Mouse (Mus musculus) spleen, adult 18-20 months (tissue): ENCODE data around the gene Csmd2.
"Not testable (repeated sequence)": the region's sequence is repeated elsewhere in the genome, so short reads cannot be mapped to it uniquely, and the experiment has no call there.

Source experiments
- DNase-seq, 2 experiments: peaks; one replicate each; pipeline ENCODE4 v3.0.0; 2022; ENCODE audit warnings: mixed read lengths in 2 of 2

Csmd2 gene

DNA sequence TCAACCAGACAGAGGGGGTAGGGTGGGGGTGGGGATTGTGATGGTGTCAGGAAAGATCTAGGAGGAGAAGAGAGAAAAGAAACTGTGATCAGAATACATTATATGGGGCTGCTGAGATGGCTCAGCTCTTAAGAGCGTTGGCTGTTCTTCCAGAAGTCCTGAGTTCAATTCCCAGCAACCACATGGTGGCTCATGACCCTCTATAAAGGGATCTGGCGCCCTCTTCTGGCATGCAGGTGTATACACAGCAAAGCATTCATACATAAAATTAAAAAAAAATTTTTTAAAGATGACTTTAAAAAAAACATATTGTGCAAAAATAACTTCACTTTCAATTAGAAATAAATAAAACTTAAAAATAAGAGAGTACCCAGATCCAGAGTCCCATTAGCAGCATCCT lies 555.7 kb downstream of the Csmd2 start:
- no peak for DNase-seq

DNA sequence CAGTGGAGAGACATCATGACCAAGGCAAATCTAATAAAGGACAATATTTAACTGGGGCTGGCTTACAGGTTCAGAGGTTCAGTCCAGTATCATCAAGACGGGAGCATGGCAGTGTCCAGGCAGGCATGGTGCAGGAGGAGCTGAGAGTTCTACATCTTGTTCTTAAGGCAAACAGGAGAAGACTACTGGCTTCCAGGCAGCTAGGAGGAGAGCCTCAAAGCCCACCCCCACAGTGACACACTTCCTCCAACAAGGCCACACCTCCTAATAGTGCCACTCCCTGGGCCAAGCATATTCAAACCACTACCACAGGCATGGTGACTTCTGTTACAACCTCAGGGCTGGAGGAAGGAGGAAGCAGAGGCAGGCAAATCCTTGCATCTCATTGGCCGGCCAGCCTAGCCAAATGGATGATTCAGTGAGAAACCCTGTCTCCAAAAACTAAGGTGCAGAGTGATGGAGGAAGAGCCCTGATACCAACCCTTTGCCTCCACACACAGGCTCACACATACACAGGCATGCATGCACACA lies 556.4 kb downstream of the Csmd2 start:
- DNase-seq: not testable (repeated sequence)

DNA sequence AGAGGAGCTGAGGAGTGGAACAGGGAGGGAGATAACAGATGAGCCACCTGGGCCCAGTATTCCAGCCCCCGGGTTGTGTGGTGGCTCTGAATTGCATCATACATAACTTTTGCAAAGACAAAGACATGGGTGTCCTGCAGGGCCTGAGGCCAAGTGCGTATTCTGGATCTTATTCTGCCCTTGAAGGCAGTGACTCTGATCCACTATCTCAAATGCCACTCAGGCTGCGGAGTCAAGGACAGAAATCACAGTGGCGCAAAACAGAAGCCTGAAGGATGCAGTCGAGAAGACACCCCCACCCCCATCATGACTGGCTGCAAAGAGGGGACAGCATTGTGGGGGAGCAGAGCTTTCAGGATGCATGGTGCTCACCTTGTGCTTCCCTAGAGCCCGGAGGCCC lies 563.1 kb downstream of the Csmd2 start:
- no peak for DNase-seq

DNA sequence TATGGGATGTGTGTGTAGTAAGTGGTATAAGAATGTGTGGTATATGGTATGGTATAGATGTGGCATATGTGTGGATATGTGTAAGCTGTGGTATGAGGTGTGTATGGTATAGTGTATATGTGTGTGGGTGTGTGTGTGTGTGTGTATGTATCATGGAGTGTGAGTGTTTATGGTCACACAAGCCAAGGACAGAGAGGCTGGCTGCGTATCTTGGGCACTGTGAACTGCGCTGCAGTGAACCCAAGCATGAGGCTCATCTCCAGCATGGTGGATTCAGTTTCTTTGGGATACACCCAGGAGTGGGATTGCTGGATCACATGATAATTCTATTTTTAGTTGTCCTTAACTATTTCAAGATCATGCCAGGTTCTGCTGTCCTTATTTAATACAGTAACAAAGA lies 566.5 kb downstream of the Csmd2 start:
- DNase-seq: no peak

DNA sequence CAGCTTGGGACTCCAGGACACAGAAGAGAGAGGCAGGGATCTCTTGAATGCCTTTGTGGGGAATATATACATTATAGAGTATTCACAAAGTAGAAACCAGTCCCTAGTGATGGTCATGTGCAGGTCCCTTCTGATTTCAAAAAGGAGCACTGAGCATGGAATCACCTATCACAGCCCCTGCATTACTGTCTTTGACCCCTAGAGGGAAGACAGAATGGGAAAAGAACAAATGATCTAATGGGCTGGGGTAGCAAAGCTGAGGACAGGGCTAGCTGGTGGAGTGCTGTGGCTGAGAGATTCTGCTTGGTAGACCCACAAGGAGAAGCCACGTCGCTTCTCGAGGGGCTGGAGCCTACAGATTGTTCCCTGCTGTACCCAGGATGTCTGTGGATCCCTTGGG lies 572.7 kb downstream of the Csmd2 start:
- DNase-seq: no peak

DNA sequence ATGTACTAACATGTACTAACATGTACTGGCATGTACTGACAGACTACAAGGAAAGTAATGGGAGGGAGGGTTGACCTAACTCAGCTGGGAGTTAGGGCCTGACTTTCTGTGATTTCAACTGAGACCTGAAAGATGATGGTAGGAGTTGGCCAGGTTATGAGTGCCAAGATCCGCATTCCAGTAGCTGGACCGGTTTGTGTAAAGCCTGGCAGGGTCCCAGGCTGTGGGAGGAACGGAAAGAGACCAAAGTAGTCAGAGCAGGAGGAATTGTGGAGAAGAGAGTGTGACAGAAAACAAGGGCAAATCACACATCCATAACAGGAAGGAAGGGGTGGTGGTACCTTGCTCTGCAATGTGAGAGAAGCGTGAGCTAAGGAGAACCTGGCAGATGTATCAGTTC lies 588.2 kb downstream of the Csmd2 start:
- DNase-seq: no peak

DNA sequence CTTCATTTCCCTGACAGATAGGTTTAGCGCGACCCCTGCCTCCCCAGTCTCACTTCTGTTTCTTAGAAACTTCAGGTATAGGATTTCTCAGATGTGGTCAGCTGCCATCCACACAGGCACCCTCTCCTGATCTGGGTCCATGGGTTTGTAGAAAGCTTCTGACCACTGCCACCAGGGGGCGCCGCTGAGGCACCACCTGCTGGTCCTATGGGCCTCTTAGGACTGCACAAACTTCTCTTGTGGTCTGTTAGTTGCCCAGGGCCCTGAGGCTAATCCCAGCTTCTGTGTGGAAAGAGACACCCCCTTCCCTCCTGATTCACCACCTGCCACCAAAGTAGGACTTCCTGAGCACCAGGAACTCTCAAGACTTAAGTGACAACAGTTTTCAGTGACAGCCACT lies 591.5 kb downstream of the Csmd2 start:
- DNase-seq: peak; percentile 45 to 72

DNA sequence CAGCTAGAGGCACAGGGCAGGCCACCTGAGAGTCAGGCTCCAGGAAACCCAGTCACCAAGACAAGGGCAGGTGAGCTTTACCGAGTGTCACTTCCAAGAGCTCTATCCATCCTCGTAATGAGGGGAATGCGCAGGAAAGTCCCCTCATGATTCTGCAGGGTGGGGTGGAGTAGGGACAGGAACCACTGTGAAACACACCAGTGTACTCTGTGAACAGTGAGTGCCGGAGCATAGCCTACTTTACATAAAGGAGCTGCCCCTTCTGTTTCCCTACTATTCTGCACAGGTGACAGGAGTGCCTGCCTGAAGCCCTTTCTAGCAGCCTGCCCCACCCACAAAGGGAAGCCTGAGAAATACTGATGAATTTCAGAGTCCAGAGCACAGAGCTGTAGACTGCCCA lies 605.6 kb downstream of the Csmd2 start:
- peak; percentile 27 to 44 for DNase-seq

DNA sequence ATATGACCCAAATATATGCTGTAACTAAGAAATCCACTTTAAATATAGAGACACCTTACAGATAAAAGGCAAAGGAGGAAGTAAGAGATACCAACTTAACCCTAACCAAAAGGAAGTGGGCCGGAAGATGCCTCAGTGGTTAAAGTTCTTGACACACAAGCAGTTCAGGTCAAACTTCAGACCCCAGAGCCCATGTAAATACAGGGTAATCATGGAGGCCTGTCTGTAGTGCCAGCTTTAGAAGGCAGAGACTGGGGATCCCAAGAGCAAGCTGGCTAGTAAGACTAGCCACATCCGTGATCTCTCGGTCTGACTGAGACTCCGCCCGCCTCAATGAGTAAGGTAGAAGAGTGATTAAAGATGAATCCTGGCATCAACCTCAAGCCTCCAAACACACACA lies 606.4 kb downstream of the Csmd2 start:
- no peak for DNase-seq

DNA sequence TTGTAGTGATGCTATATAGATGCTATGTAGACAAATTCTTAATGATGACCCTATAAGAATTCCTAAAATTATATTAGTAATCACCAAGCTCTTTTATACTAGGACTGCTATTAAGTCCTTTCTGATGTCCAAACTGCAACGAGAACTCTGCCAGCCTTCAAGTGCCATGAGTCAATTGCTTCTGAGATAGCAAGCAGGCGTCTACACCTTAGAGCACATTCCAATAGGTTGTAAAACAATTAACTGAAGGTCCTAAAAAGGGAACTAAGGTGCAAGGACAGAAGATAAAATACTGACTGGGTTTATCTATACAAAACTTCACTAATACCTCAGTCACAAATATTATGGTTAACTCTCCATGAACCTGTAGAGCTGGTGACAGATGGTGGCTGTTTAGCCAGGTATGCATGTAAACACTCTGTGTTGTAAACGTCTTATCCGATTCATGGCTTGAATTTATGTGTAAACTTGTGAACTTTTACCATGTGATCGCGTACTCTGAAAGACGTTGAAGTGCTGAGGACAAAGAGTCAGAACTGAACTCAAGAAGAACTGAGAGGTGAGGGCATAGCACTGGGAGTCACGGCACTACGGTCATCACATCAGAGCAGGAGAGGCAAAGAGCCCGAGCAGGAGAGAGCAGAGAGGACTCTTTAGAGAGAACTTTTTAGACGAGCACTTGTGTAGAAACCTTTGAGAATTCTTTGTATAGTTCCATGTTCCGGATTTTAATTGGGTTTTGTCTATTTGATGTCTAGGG lies 610.3 kb downstream of the Csmd2 start:
- no peak for DNase-seq

DNA sequence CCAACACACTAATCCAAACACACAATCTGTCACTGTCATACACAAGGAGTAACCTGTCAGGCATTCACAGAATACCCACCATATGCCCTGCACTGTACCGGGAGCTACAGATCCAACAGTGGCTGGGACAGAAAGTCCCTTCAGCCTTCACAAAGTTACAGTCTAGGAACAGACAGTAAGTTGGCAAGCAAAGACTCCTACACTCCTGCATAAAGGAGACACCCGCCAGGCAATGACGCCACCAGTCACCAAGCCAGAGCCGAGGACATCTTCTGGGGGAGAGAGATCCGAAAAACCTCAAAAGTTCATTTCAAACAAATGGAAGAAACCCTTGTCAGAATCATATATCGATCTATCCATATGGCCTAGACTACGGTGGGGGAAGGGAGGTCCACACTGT lies 618.9 kb downstream of the Csmd2 start:
- no peak for DNase-seq

DNA sequence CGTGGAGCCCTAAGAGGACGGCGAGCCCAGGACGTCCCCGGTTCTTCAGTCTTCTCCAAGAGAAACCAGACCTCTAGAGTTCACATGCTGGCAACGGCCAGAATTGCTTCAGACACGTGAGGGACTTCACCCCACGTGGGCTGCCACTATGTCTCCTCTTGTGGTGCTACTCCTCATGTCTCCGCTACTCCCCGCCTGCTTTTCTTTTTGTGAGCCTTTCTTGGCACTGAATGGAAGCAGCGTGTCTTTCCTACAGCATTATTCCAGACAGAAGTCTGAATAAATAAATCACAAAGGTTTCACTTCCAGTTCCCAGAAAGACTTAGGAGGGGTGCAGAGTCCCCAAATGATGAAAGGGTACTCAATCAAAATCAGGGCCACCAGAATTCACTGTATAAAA lies 620.0 kb downstream of the Csmd2 start:
- no peak for DNase-seq

DNA sequence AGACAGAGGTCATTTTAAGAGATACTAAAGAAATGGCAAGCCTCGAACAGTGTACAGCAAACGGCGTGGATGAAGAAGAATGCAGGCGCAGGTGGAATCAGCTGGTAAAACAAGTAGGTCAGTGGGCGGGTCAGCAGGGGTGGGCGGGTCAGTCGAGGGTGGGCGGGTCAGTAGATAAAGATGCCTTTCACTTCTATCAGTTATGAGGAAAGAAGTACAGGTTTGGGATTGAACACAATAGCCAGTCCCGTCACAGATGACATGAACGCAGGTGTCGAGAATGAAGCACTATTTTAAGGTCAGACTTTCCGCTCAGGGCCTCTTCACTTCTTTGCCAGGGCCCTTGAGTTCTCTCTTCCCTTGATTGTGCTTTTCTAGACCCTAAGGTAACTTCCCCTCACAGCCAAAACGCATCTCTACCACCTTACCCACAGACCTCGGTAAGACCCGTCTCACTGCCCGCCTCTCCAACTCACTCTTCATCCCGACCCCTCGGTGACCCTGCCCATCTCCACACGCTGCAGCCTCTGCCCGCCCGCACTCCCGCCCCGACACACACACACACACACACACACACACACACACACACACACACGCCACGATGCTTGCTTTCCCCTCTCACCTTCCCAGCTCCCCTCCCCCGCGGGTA lies 621.7 kb downstream of the Csmd2 start:
- no peak for DNase-seq

DNA sequence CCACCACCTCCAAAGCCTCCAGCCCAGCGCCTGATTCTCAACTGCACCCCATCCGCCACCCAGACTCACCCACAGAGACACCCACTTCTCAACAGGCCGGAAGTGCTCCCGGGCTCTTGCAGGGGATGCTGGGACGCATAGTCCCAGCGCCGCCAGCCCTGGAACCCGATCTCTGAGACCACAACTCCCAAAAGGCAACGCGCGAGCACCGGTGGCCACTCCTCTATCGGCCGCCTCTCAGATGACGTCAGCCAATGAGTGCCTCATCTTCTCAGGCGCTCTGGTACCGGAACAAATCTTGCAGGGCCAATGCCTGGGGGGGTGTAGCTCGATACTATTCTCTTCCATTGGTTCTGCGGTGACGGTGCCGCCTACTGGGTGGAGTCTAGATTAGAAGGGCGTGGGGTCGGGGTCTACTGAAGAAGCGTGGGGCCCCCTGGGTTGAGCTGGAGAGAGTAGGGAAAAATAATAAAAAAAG lies 622.3 kb downstream of the Csmd2 start, which contains the start of gene Zscan20:
Gene Zscan20 (minus strand): TSS at position 174 of the 478 bp plus-strand sequence.
- peak; percentile 84 to 91 for DNase-seq

DNA sequence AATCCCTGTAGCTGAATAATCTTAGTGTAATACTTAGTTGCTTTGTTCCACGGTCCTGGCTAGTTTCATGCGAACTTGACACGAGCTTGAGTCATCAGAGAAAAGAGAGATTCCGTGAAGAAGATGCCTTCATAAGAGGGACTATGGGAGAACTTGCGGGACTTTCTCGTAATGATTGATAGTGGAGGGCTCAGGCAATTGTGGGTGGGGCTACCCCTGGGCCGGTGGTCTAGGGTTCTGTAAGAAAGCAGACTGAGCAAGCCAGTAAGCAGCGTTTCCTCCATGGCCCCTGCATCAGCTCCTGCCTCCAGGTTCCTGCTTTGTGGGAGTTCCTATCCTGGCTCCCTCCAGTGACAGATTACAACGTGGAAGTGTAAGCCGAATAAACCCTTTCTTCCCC lies 623.0 kb downstream of the Csmd2 start:
- DNase-seq: no peak

DNA sequence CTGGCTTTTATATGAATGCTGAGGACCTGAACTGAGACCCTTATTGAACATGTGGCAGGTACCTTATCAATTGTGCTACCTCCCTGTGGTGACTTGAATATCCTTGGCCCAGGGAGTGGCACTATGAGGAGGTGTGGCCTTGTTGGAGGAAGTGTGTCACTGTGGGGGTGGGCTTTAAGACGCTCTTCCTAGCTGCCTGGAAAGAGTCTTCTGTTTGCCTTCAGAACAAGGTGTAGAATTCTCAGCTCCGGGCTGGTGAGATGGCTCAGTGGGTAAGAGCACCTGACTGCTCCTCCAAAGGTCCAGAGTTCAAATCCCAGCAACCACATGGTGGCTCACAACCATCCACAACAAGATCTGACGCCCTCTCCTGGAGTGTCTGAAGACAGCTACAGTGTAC lies 624.1 kb downstream of the Csmd2 start:
- DNase-seq: not testable (repeated sequence)

DNA sequence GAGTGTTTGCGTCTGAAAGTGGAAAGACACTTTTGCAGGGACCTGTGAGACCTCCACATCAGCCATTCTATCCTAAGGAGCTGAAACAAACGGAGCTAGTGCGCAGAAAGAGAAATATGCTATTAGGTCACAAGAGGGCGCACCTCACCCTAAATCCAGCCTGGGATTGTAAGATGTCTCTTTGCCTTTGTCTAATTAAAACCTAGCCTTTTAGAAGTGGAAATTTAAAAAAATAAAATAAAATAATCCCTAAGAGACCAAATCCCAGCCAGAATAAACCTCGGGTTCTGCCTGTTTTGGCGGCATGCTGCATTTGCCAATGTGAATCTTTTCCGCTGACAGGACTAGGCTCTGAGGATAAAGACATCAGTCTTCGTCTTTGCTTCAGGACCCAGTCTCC lies 625.7 kb downstream of the Csmd2 start:
- peak in 1 of 2 experiments; percentile 35 for DNase-seq

DNA sequence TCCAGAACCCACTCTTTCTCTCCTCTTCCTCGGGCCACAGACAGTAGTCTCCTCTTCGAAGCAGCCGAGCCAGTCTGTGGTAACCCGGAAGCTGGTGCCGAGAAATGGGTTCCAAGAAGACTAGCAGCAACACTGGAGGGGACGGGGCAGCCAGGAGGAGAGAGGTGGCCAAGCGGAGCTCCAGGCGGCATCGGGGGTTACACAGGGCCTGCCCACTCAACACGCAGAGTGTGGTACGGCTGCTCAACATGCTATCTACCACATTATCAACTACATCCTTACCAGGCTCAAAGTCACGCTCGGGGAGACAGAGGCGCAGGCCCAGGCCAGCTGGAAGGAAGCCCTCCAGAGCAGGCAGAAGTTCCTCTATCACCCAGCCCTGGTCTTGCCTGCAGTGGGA lies 628.1 kb downstream of the Csmd2 start:
- no peak for DNase-seq
